Mouse (Mus musculus): ENCODE results near the gene Cenpf. TPM values are rescaled to one million over a fixed set of nuclear protein-coding genes. Genes with fewer than 3 reads are reported as not detected.
"Not testable (repeated sequence)": the region's sequence is repeated elsewhere in the genome, so short reads cannot be mapped to it uniquely, and the experiment has no call there.

The Cenpf gene
- total RNA-seq, 2 experiments from 2014 or later, result 33.3 to 34.9 TPM

DNA sequence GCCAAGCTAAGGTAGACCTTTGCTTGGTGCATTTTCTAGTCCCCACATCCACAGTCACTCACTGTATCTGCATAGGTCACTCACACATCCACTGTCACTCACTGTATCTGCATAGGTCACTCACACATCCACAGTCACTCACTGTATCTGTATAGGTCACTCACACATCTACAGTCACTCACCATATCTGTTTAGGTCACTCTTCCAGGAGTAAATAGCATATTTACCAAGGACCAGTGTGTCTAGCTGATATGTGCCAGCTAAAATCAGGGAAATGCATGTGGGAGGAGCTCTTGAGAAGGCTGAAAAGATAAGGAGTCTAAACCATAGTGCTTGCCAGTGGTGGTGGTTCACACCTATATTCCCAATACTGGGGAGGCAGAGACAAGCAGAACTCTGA lies 7.4 kb upstream of the Cenpf start:
- ATAC-seq (replicated peaks; ENCODE audit: poor library complexity), result peak; percentile 42

DNA sequence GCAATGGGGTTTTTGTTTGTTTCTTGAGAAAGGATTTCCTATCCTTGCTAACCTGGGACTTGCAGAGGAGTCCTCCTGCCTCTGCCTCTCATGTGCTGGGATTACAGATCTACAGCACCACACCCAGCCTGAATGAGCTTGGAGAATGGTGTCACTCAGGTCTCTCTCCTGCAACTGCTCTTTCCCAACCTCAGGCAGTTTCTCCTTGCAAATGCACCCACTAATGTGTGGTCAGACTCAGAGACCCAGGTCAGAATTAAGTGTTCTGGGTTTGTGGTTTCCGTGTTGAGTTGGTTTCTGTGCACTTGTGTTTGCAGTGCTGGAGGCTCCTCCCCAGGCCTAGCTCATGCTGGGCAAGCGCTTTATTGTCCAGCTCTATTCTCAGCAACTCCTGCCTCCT lies 6.5 kb upstream of the Cenpf start:
- peak; percentile 37 for ATAC-seq (replicated peaks; ENCODE audit: poor library complexity)

DNA sequence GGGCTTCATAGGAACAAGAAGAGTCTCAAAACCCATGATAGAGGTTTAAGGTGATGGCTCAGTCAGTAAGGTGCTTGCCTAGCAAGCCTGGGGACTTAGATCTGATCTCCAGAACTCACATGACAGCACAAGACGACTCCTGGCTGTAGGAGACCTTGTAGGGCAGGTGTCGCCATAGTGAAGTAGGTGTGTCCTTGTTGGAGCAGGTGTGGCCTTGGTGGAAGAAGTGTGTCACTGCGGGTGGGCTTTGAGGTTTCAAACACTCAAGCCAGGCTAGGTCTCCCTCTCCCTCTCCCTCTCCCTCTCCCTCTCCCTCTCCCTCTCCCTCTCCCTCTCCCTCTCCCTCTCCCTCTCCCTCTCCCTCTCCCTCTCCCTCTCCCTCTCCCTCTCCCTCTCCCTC lies 4.6 kb upstream of the Cenpf start:
- not testable (repeated sequence) for ATAC-seq (replicated peaks; ENCODE audit: poor library complexity)

DNA sequence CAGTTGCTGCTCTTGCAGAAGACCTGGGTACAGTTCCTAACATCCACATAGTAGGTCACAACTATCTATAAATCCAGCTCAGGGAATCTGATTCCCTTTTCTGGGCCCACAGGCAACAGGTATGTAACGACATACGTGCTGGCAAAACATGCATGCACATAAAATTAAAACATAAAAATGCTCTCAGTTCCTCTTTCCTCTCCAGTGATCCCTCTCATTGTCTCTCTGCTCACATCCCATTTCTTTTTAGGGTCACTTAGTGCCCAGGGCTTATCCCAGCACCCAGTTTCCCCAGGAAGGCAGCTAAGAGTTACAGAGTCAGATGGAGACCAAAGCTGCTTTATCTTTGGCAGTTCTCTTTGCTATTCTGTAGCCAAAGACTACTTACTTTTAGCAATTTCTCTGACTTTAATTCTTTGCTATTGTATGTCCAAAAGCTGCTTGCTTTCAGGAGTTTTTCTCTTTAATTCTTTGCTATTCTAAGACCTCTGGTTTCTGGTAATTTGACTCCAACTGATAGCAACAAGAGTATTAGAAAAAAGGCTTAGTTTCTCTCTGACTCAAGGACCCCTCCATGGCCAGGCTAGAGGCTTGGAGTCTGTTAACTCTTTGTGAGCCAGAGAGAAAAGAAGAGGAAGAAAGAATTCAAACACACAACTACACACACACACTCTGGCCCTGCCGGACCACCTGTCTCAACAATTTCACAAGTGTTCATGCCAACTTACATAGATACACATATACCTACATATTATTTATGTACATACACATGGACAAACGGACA lies 1.4 kb upstream of the Cenpf start:
- peak; percentile 17; the same call in 1 of the 2 replicates for ATAC-seq (replicated peaks; ENCODE audit: poor library complexity)

GRCm38 (mm10) chr1:189688388-189688750 lies 483 bp upstream of the Cenpf start:
- no peak for ATAC-seq (replicated peaks; ENCODE audit: poor library complexity)

DNA sequence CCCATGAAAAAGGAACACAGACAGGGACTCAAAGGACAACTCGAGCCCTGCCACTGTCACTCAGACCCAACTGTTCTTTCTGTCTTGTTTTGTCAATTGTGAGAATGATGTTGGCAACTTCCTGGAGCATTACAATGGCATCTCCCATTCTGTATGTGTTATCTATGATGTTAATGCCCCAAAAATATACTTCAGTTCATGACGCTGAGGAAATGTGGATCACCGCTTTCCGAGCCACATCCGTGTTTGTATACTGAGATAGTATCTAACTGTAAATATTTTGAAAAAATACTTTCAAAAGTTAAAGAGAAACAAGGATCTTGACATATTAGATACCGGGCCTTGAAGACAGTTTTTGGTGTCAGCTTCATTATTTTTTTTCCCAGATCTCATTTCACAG lies 1.9 kb downstream of the Cenpf start:
- ATAC-seq (replicated peaks; ENCODE audit: poor library complexity), result no peak

DNA sequence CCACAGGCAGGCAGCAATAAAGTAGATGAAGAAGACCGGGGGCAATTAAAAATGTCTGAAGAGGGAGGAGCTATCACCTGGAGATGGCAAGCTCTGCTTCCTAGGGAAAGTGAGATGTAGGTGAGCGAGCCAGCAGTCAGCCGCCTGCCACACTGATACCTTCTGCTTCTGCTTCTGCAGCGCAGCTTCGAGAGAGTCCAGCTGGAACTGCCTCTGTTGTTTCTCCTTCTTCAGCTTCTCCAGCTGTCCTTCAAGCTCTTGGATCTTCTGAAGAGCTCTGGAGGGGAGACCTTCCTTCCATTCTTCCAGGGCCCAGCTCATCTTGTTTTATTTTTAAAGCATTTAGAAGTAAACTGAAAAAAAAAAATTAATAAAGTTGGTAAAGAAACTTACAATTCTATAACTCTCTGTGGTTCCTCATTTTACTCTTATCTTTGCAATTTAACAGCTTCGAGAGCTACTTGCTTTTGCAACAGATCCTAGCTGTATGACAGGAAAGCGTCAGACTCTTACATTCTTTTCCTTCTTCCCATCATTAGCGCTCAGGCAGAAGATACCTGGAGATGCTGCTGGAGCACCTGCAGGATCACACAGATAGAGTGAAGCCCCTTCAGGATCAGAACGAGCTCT lies 3.0 kb downstream of the Cenpf start:
- ATAC-seq (replicated peaks; ENCODE audit: poor library complexity), result no peak

GRCm38 (mm10) chr1:189679555-189679954 lies 8.3 kb downstream of the Cenpf start:
- no peak for ATAC-seq (replicated peaks; ENCODE audit: poor library complexity)

DNA sequence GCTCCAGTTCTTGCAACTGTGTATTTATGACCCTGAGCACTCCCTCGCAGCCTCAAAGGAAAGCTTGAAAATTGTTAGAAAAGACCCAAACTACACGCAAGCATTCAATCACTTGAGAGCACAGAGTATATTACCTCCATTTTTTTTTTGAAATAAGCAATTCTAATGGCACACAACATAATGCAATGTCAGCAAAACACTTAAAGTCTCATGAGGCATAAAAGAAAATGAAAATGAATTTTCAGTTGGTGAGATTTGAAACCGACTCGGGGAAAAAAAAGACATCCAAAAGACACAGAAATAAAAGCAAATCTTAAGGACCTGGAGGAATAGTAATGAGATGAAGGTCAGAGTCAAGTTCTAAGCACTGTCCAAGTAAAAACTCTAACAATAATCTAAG lies 11.9 kb downstream of the Cenpf start:
- ATAC-seq (replicated peaks; ENCODE audit: poor library complexity), result no peak

DNA sequence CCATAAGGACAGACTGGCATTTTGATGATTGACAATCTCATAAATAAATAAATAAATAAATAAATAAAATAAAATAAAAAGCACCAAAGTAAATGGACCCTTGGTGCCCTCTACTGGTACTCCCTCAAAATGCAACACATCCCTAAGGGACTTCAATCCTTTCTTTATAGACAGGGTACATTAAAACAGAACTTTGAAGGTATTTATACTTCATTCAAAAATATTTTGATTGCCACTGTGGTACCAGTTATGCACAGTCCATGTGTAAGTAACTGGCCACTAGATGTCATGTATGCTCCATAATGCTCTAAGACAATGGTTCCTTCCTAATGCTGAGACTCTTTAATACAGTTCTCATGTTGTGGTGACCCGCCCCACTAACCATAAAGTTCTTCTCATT lies 12.5 kb downstream of the Cenpf start:
- ATAC-seq (replicated peaks; ENCODE audit: poor library complexity), result peak; percentile 84

DNA sequence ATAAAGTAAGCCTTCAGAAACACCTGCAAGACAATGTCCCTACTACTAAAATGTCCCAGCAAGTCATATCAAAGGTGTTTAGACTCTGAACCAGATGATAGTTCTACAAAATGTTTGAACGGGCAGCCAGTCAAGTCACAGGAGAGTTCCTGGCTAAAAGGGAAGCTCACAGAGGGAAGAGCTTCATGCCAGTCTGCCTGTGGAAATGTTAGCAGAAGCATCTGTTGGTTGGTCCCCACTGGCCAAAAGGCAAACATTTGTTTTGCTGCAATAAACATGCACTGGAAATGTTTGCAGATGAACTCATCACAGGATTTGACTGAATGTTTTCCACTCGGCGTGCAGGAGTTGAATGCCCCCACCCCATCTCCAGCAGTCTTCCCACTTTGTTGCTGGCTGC lies 21.9 kb downstream of the Cenpf start:
- no peak for ATAC-seq (replicated peaks; ENCODE audit: poor library complexity)

- no peak for ATAC-seq (replicated peaks; ENCODE audit: poor library complexity)
Measured at GRCm38 (mm10) chr1:189664873-189665144, 23.1 kb downstream of the Cenpf start.

DNA sequence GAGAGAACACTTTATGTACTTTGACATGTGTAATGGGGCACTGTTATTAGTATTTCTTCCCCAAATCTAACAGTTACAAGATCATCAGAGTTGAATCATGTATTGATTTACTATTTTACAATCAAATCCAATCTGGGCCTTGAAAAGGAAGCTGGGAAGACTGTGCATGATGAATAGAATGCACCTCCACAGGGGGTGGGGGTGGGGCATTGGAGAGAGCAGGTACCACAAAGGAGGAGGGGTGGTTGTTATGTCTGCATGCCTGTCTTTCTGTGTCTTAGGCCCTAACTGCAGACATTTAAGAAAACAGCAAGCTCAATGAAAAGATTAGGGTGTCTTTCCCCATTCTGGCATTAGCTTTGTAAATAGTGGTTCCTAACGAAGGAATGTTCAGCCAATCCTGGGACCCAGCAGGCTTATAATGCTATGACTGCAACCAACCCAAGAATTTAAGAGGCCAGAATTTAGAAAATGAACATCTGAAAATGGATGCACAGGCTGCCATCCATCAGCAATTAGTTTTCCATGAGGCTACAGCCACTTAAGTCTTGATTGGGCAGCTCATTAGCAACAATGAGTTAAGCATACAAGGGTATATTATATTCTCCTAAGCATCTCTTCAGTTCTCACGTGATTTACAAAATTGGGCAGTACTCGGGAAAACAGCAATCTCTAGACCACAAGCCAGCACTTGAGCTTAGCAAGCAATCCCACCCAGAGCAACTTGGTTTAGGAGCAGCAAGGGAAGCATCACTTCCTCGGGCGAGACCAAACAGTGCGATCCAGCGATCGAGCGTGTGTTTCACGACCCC lies 23.6 kb downstream of the Cenpf start:
- no peak for ATAC-seq (replicated peaks; ENCODE audit: poor library complexity)

DNA sequence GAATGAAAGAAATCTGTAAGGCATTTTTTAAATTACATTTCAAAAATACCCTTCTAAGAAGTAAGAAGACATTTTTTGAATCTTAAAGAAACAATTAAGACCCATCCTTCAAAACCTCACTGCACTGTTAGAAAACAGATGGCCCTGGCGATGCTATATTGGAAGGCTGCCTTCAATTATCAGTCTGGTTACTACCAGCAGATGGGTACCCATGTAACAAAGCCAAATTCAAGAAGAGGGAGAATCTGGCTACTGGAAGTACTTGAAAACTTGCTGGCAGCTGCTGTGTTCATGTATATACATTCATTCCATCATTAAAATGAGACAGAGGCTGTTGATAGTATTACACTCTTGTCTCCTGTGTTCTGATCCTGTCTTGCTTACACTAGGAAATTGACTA lies 24.4 kb downstream of the Cenpf start:
- no peak for ATAC-seq (replicated peaks; ENCODE audit: poor library complexity)

- peak; percentile 93 for ATAC-seq (replicated peaks; ENCODE audit: poor library complexity)
Measured at GRCm38 (mm10) chr1:189661856-189662255, 26.0 kb downstream of the Cenpf start.

DNA sequence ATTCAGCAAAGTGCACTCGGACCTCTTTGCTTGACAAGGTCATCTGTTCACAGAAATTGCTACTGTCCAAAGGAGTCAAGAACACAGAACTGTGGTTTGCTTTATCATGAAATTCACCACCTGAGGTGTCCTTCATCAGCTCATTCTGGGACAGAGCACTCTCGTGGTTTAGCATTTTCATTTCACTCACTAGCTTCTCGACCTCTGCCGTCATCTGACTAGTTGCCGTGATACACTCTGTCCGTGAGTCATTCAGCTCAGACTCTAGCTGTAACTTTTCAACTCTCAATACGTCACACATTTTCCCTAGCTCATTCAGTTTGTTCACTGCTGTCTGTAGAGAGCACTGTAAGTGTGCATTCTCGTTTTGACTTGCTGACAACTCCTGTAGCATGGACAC lies 30.5 kb downstream of the Cenpf start:
- no peak for ATAC-seq (replicated peaks; ENCODE audit: poor library complexity)

- ATAC-seq (replicated peaks; ENCODE audit: poor library complexity), result no peak
Measured at GRCm38 (mm10) chr1:189653746-189654145, 34.1 kb downstream of the Cenpf start.

- ATAC-seq (replicated peaks; ENCODE audit: poor library complexity), result no peak
Measured at GRCm38 (mm10) chr1:189646597-189646996, 41.3 kb downstream of the Cenpf start.

DNA sequence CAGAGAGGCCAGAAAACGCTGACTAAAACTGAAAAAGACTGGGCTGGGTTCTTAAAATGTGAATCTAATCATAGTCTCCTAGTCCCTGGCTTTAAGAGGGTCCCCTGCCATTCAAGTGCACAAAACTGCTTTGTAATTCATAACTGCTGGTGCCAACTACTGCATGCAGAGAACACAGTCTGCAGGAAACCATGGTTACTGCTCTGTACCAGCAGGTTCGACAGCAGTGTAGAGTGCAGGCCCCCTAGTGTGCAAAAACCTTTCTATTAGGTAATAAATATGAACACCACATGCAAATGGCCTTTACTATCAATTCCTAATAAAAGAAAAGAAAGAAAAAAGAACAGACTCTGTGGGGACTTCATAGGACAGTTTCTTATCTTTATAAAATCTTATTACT lies 42.5 kb downstream of the Cenpf start:
- ATAC-seq (replicated peaks; ENCODE audit: poor library complexity), result no peak

GRCm38 (mm10) chr1:189644700-189645345 lies 43.1 kb downstream of the Cenpf start:
- no peak for ATAC-seq (replicated peaks; ENCODE audit: poor library complexity)

DNA sequence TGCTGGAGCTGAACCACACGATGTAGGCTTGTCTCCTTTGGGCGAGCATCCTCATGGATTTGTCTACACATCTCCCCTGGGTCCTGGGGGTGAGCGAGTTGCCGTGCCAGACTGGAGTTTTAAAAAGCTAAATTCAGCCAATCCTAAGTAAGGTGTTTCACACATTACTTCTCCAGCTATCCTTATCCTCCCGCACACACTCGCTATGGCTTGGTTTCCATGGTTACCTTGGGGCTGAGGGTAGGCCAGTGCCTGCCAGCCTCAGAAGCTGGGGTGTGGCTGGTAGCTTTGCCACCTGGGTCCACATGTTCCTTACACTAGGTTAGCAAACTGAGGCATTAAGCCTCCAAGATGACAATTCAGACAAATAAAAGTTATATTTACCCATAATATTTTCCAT lies 48.3 kb downstream of the Cenpf start:
- no peak for ATAC-seq (replicated peaks; ENCODE audit: poor library complexity)

- ATAC-seq (replicated peaks; ENCODE audit: poor library complexity), result no peak
Measured at GRCm38 (mm10) chr1:189633791-189634190, 54.1 kb downstream of the Cenpf start.
